In genomic region chr13:64128858-64129615, GRCm38 (mm10) we compare ENCODE assay signal across 8 mouse cellular contexts. TPM values are rescaled to one million over a fixed set of nuclear protein-coding genes. Genes with fewer than 3 reads are reported as not detected.
DNase-seq lines count a peak whose midpoint lies in the region; ATAC-seq and TF ChIP-seq lines count a peak whose summit lies in the region.

Gene Slc35d2 (minus strand): TSS chr13:64129368.

- peak within 1 kb of the TSS; percentile 98 for H3K4me2 ChIP-seq in hindbrain, postnatal 0 days (ENCODE audit: low read depth, low read length)
- H3K4me2 ChIP-seq in liver, embryonic 13.5 days: peak within 1 kb of the TSS; percentile 70
- peak within 1 kb of the TSS; percentile 85 for H3K4me2 ChIP-seq in myocyte (ENCODE audit: low read depth)
- H3K4me2 ChIP-seq in stomach, postnatal 0 days (replicated peaks; ENCODE audit: low read depth): peak within 1 kb of the TSS; percentile 81

- no peaks in the 10 kb centered on the region for H3K79me2 ChIP-seq in myocyte (ENCODE audit: control insufficient read depth, insufficient read depth)

- WGBS in hindbrain, postnatal 0 days: 9% methylated on average over 42 of the region's 44 CpGs
- WGBS in liver, embryonic 13.5 days (ENCODE audit: insufficient replicate concordance): 6% methylated on average over 42 of the region's 44 CpGs
- 6% methylated on average over 44 of the region's 44 CpGs for WGBS in stomach, postnatal 0 days

- TF ChIP-seq POLR2A in bone marrow macrophage, adult 2 months (IDR thresholded peaks at IDR 0.05; ENCODE audit: borderline replicate concordance, low read depth, low read length): no peak
- TF ChIP-seq POLR2A in myocyte (IDR thresholded peaks at IDR 0.05; ENCODE audit: insufficient read length, low read depth): peak; percentile 85

- H3ac ChIP-seq in myocyte (ENCODE audit: control insufficient read depth, insufficient read length): no peak within 1 kb of the TSS

- peak within 1 kb of the TSS; percentile 93 for H3K4me3 ChIP-seq in bone marrow macrophage, adult 2 months (ENCODE audit: insufficient read depth, low read length)
- peak within 1 kb of the TSS; percentile 55 for H3K4me3 ChIP-seq in hindbrain, postnatal 0 days (ENCODE audit: low read length)
- H3K4me3 ChIP-seq in liver, embryonic 13.5 days (replicated peaks): peak within 1 kb of the TSS; percentile 64
- peak within 1 kb of the TSS; percentile 50 for H3K4me3 ChIP-seq in myocyte
- peak within 1 kb of the TSS; percentile 65 for H3K4me3 ChIP-seq in stomach, postnatal 0 days (ENCODE audit: low read depth, low read length)

- peak; percentile 30 for DNase-seq in embryo, embryonic 10 days (ENCODE audit: low spot score)
- DNase-seq in embryo, embryonic 10.5 days (ENCODE audit: low spot score): no peak
- peak; percentile 72 for DNase-seq in gastrocnemius, postnatal 14 days
- DNase-seq in hindbrain, postnatal 0 days (ENCODE audit: low spot score): peak; percentile 21
- DNase-seq in liver, embryonic 13.5 days: no peak
- DNase-seq in stomach, postnatal 0 days (ENCODE audit: low spot score): peak; percentile 79

- peak within 1 kb of the TSS; percentile 55 for H3K27ac ChIP-seq in bone marrow macrophage, adult 2 months (ENCODE audit: insufficient read depth, low read depth, low read length)
- no peak within 1 kb of the TSS for H3K27ac ChIP-seq in hindbrain, postnatal 0 days
- H3K27ac ChIP-seq in liver, embryonic 13.5 days: peak within 1 kb of the TSS; percentile 50
- H3K27ac ChIP-seq in stomach, postnatal 0 days (replicated peaks): peak within 1 kb of the TSS; percentile 81

- no peaks in the 10 kb centered on the region for H3K9me3 ChIP-seq in hindbrain, postnatal 0 days (ENCODE audit: low read length)
- H3K9me3 ChIP-seq in liver, embryonic 13.5 days (replicated peaks): no peaks in the 10 kb centered on the region
- H3K9me3 ChIP-seq in stomach, postnatal 0 days (ENCODE audit: control insufficient read depth, low read length): no peaks in the 10 kb centered on the region

- TF ChIP-seq CTCF in bone marrow macrophage, adult 2 months (IDR thresholded peaks at IDR 0.05; ENCODE audit: low read depth, low read length): no peak
- TF ChIP-seq CTCF in hindbrain, postnatal 0 days (IDR thresholded peaks at IDR 0.05; ENCODE audit: low read depth): no peak
- no peak for TF ChIP-seq CTCF in stomach, postnatal 0 days (IDR thresholded peaks at IDR 0.05; ENCODE audit: low read depth)

- H3K36me3 ChIP-seq in hindbrain, postnatal 0 days (ENCODE audit: insufficient read depth, low read length): no peaks in the 10 kb centered on the region
- peaks cover 29% of the 10 kb centered on the region for H3K36me3 ChIP-seq in liver, embryonic 13.5 days
- H3K36me3 ChIP-seq in myocyte (ENCODE audit: control insufficient read depth, insufficient read depth): no peaks in the 10 kb centered on the region
- no peaks in the 10 kb centered on the region; the same call in 1 of the 2 replicates for H3K36me3 ChIP-seq in stomach, postnatal 0 days (ENCODE audit: control insufficient read depth, insufficient read depth, low read length)

- TF ChIP-seq EP300 in stomach, postnatal 0 days (optimal IDR thresholded peaks at IDR 0.05): no peak

- intact Hi-C loops in gastrocnemius, postnatal 14 days (cut with DNase I; ENCODE audit: low total_unique reads): no loop called here

- H3K4me1 ChIP-seq in bone marrow macrophage, adult 2 months (ENCODE audit: control insufficient read depth, insufficient read depth, low read length): peaks cover 5% of the 10 kb centered on the region; the same call in 1 of the 2 replicates
- H3K4me1 ChIP-seq in hindbrain, postnatal 0 days (ENCODE audit: insufficient read depth, low read length): 0 out of 2 replicates have a peak, but pooled peaks cover 5% of the 10 kb centered on the region
- H3K4me1 ChIP-seq in liver, embryonic 13.5 days (replicated peaks): peaks cover 26% of the 10 kb centered on the region
- H3K4me1 ChIP-seq in stomach, postnatal 0 days (replicated peaks; ENCODE audit: control insufficient read depth, insufficient read depth): no peaks in the 10 kb centered on the region

- peak; percentile 75 for ATAC-seq in hindbrain, postnatal 0 days
- peak; percentile 84 for ATAC-seq in liver, embryonic 13.5 days (ENCODE audit: low read depth)
- peak; percentile 93 for ATAC-seq in stomach, postnatal 0 days (ENCODE audit: low FRiP score, low TSS enrichment)

- H3K9ac ChIP-seq in hindbrain, postnatal 0 days (replicated peaks; ENCODE audit: low read length): peak within 1 kb of the TSS; percentile 55
- H3K9ac ChIP-seq in liver, embryonic 13.5 days: peak within 1 kb of the TSS; percentile 69
- H3K9ac ChIP-seq in stomach, postnatal 0 days (ENCODE audit: low read length): peak within 1 kb of the TSS; percentile 69

- H3K27me3 ChIP-seq in hindbrain, postnatal 0 days (ENCODE audit: insufficient read depth, low read length): no peaks in the 10 kb centered on the region
- H3K27me3 ChIP-seq in liver, embryonic 13.5 days: no peaks in the 10 kb centered on the region
- no peaks in the 10 kb centered on the region for H3K27me3 ChIP-seq in myocyte (ENCODE audit: control insufficient read depth, insufficient read depth, insufficient read length)
- H3K27me3 ChIP-seq in stomach, postnatal 0 days (ENCODE audit: control insufficient read depth, insufficient read depth, low read length): no peaks in the 10 kb centered on the region

TF ChIP-seq in myocyte, 11 proteins besides CTCF, POLR2A, EP300 and RAD21:
- TF ChIP-seq POLR2AphosphoS2 (IDR thresholded peaks at IDR 0.05; ENCODE audit: insufficient read length, low read depth): peak; percentile 88
- TF ChIP-seq SRF (IDR thresholded peaks at IDR 0.05; ENCODE audit: control insufficient read depth, insufficient read length, low read depth): no peak

RNA-seq across cellular contexts. Expression of gene Slc35d2, which starts in this region (rescaled TPM):
- 11.5 and 14.6 TPM in 2 replicates for polyA plus RNA-seq in bone marrow macrophage, adult 2 months (2012; ENCODE audit: insufficient read depth, insufficient read length, missing spikeins)
- total RNA-seq in gastrocnemius, postnatal 14 days (2021): 1 to 10 TPM; 1.5 to 1.6 TPM
- 0.83 and 0.89 TPM in 2 replicates for total RNA-seq in hindbrain, postnatal 0 days (2014; rRNA removed)
- 1.5 and 3.4 TPM in 2 replicates for polyA plus RNA-seq in hindbrain, postnatal 0 days (2015; fragmentation: Nextera tagmentation; extraction: Ambion mirVana)
- polyA plus RNA-seq in liver, embryonic 13.5 days (2015; fragmentation: Nextera tagmentation; extraction: Ambion mirVana): 5.6 and 6.0 TPM in 2 replicates
- polyA plus RNA-seq in myocyte (2012; fragmentation: generic; extraction: Trizol): 2.5 TPM
- 7.9 and 9.5 TPM in 2 replicates for polyA plus RNA-seq in stomach, postnatal 0 days (2015; fragmentation: Nextera tagmentation; extraction: Ambion mirVana)

Comparison
In these comparisons a context has a peak if more than half of its experiments do, and no peak if none do; other contexts are left out.
1. DNase-seq: peak in embryo, embryonic 10 days (single experiment), gastrocnemius, postnatal 14 days (single experiment), hindbrain, postnatal 0 days (single experiment) and stomach, postnatal 0 days (single experiment); none in embryo, embryonic 10.5 days (single experiment) and liver, embryonic 13.5 days (single experiment).
2. Peak in every context shown above with its lines, with median percentiles within 50 percentile points of each other: H3K4me3 ChIP-seq, ATAC-seq, H3K4me2 ChIP-seq and H3K9ac ChIP-seq.